Mouse (Mus musculus) MEL (cell line): Measurements from ENCODE around the gene Gnb1l. TPM values are rescaled to one million over a fixed set of nuclear protein-coding genes. Genes with fewer than 3 reads are reported as not detected.

Experiments used
- DNase-seq: peaks from one replicate; pipeline ENCODE4 v3.0.0; 2011; ENCODE audit warnings: low read depth, low spot score
- H3K27ac ChIP-seq: 2 replicates; pipeline ENCODE4 v1.5.1; 2012; ENCODE audit warnings: low read depth, mild to moderate bottlenecking, control low read depth, low read length, moderate library complexity; ENCODE audit not compliant: control insufficient read depth
- H3K27me3 ChIP-seq, 2 experiments: fragments of 150-350 bp in 1 of 2; sonication (generic) in 1 of 2; 2 replicates each; pipeline ENCODE4 v1.6.1; 2012; ENCODE audit warnings: low read length in 2 of 2, mild to moderate bottlenecking in 2 of 2, improper control_type of control experiment in 1 of 2, moderate library complexity in 1 of 2; ENCODE audit not compliant: insufficient read depth in 2 of 2, control insufficient read depth in 1 of 2
- H3K36me3 ChIP-seq, 2 experiments: 2 replicates each; pipeline ENCODE4 v1.6.1; 2012 to 2014; ENCODE audit warnings: low read length in 2 of 2, improper control_type of control experiment in 1 of 2, inconsistent platforms in 1 of 2, mild to moderate bottlenecking in 1 of 2; ENCODE audit not compliant: insufficient read depth in 2 of 2, control insufficient read depth in 1 of 2
- H3K4me1 ChIP-seq, 2 experiments: fragments of 150-350 bp in 1 of 2; sonication (generic) in 1 of 2; 2 replicates each; pipeline ENCODE4 v1.6.1; 2012; ENCODE audit warnings: low read length in 2 of 2, improper control_type of control experiment in 1 of 2, mild to moderate bottlenecking in 1 of 2; ENCODE audit not compliant: insufficient read depth in 2 of 2, control insufficient read depth in 1 of 2
- H3K4me3 ChIP-seq, 2 experiments: fragments of 150-350 bp in 1 of 2; sonication (generic) in 1 of 2; 2 replicates each; pipeline ENCODE4 v1.5.1; 2012; ENCODE audit warnings: low read depth in 2 of 2, low read length in 2 of 2, mild to moderate bottlenecking in 2 of 2, moderate library complexity in 2 of 2, control low read depth in 1 of 2, improper control_type of control experiment in 1 of 2; ENCODE audit not compliant: control insufficient read depth in 1 of 2, insufficient read depth in 1 of 2
- H3K79me2 ChIP-seq: 2 replicates; pipeline ENCODE4 v1.6.1; 2012; ENCODE audit warnings: mild to moderate bottlenecking, low read length, moderate library complexity; ENCODE audit not compliant: control insufficient read depth, poor library complexity, insufficient read depth
- H3K9ac ChIP-seq: 2 replicates; pipeline ENCODE4 v1.6.1; 2012; ENCODE audit warnings: low read depth, mild to moderate bottlenecking, control low read depth, low read length, moderate library complexity; ENCODE audit not compliant: control insufficient read depth, poor library complexity, severe bottlenecking
- H3K9me3 ChIP-seq: fragments of 150-350 bp; sonication (generic); replicated peaks from 2 replicates; pipeline ENCODE4 v1.6.1; 2012; ENCODE audit warnings: mild to moderate bottlenecking, low read length, improper control_type of control experiment, moderate library complexity; ENCODE audit not compliant: insufficient read depth
- BHLHE40 ChIP-seq: IDR thresholded peaks from 2 replicates; pipeline ENCODE4 v1.6.1; 2012; ENCODE audit warnings: low read depth, mild to moderate bottlenecking, inconsistent platforms, low read length, improper control_type of control experiment, borderline replicate concordance
- CHD1 ChIP-seq: IDR thresholded peaks from 2 replicates; pipeline ENCODE4 v1.6.1; 2012; ENCODE audit warnings: low read depth, mild to moderate bottlenecking, inconsistent platforms, low read length, improper control_type of control experiment
- CHD2 ChIP-seq: IDR thresholded peaks from 2 replicates; pipeline ENCODE4 v1.6.1; 2011; ENCODE audit warnings: low read length, improper control_type of control experiment
- GABPA ChIP-seq: IDR thresholded peaks from 2 replicates; pipeline ENCODE4 v1.6.1; 2012; ENCODE audit warnings: low read depth, mild to moderate bottlenecking, inconsistent platforms, low read length, improper control_type of control experiment, moderate library complexity
- GATA1 ChIP-seq: IDR thresholded peaks from 2 replicates; pipeline ENCODE4 v1.6.1; 2011; ENCODE audit warnings: low read depth, low read length, improper control_type of control experiment
- MAZ ChIP-seq: IDR thresholded peaks from 2 replicates; pipeline ENCODE4 v1.6.1; 2012; ENCODE audit warnings: low read depth, mild to moderate bottlenecking, inconsistent platforms, low read length, improper control_type of control experiment
- MEF2A ChIP-seq: IDR thresholded peaks from 2 replicates; pipeline ENCODE4 v1.6.1; 2014; ENCODE audit warnings: low read depth, mild to moderate bottlenecking, inconsistent platforms, low read length, improper control_type of control experiment; ENCODE audit not compliant: poor library complexity, insufficient replicate concordance, severe bottlenecking; ENCODE audit errors: extremely low read depth
- MYB ChIP-seq: IDR thresholded peaks from 2 replicates; pipeline ENCODE4 v1.6.1; 2011; ENCODE audit warnings: mild to moderate bottlenecking, low read depth, low read length, improper control_type of control experiment
- MYC ChIP-seq: IDR thresholded peaks from 2 replicates; pipeline ENCODE4 v1.6.1; 2011; ENCODE audit warnings: low read depth, mild to moderate bottlenecking, low read length, improper control_type of control experiment, moderate library complexity
- NELFE ChIP-seq: IDR thresholded peaks from 2 replicates; pipeline ENCODE4 v1.6.1; 2011; ENCODE audit warnings: low read depth, low read length, improper control_type of control experiment
- POLR2A ChIP-seq, 2 experiments: IDR thresholded peaks; 2 replicates each; pipeline ENCODE4 v1.6.1; 2011 to 2012; ENCODE audit warnings: low read length in 2 of 2, mild to moderate bottlenecking in 2 of 2, control low read depth in 1 of 2, improper control_type of control experiment in 1 of 2, low read depth in 1 of 2, moderate library complexity in 1 of 2; ENCODE audit not compliant: control insufficient read depth in 1 of 2, insufficient read depth in 1 of 2, poor library complexity in 1 of 2
- POLR2AphosphoS5 ChIP-seq: IDR thresholded peaks from 2 replicates; pipeline ENCODE4 v1.6.1; 2012; ENCODE audit warnings: low read depth, borderline replicate concordance, mild to moderate bottlenecking, inconsistent platforms, low read length, moderate library complexity, mixed read lengths
- RCOR1 ChIP-seq: IDR thresholded peaks from 2 replicates; pipeline ENCODE4 v1.6.1; 2012; ENCODE audit warnings: low read depth, mild to moderate bottlenecking, inconsistent platforms, low read length, improper control_type of control experiment
- SIN3A ChIP-seq: IDR thresholded peaks from 2 replicates; pipeline ENCODE4 v1.6.1; 2012; ENCODE audit warnings: low read length, improper control_type of control experiment, inconsistent platforms
- TAL1 ChIP-seq: IDR thresholded peaks from 2 replicates; pipeline ENCODE4 v1.6.1; 2012; ENCODE audit warnings: mild to moderate bottlenecking, inconsistent platforms, low read length, moderate library complexity, mixed read lengths
- TCF12 ChIP-seq: IDR thresholded peaks from 2 replicates; pipeline ENCODE4 v1.6.1; 2014; ENCODE audit warnings: low read depth, mild to moderate bottlenecking, inconsistent platforms, low read length, improper control_type of control experiment, moderate library complexity
- UBTF ChIP-seq: IDR thresholded peaks from 2 replicates; pipeline ENCODE4 v1.6.1; 2012; ENCODE audit warnings: low read depth, mild to moderate bottlenecking, inconsistent platforms, low read length, improper control_type of control experiment, moderate library complexity, borderline replicate concordance; ENCODE audit not compliant: insufficient read depth
- ZNF384 ChIP-seq: IDR thresholded peaks from 2 replicates; pipeline ENCODE4 v1.6.1; 2012; ENCODE audit warnings: low read depth, mild to moderate bottlenecking, inconsistent platforms, low read length, improper control_type of control experiment
- polyA plus RNA-seq, 2 experiments: library from polyadenylated mRNA; stranded (reverse) in 1 of 2; unstranded in 1 of 2; fragments of >175 nt in 1 of 2; fragments of >200 nt in 1 of 2; gene quantifications; 2 replicates each; pipeline versions ENCODE4 v1.2.1 to v1.2.4; 2012; ENCODE audit warnings: low replicate concordance in 2 of 2, low read depth in 1 of 2; ENCODE audit not compliant: insufficient read length in 2 of 2, insufficient read depth in 1 of 2, missing spikeins in 1 of 2
- total RNA-seq: library from RNA; depleted of rRNA; stranded (reverse); fragments of 300-350 nt; gene quantifications from 2 replicates; pipeline ENCODE4 v1.2.3, GENCODE M21; 2012

The Gnb1l gene
- total and polyA plus RNA-seq, 3 experiments: 37.9 to 47.8 TPM; not detected in 1

DNA sequence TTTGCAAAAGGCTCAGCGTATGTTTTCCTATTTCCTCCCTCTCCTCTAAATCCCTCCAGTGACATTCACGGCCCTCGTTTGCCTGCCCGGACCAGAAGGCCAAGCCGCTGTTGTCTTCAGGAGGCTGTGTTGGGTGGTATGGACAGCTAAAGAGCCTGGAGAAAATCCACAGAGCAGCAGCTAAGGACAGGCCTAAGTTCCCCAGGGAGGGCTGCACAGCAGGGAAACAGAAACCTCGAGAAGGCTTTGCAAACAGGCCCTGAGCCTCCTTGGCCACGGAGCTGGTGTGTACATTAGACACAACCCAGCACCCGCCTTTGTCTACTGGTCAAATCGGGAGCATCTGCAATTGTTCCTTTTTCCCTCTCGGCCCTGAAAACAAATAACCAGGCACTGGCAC is 87.2 kb downstream of the Gnb1l start:
- Histone ChIP-seq H3K79me2 (no peaks in the 10 kb centered on the region), H3K27ac (no peak overlapping the region), H3K4me3 (no peak overlapping the region), H3K9me3 (no peaks in the 10 kb centered on the region), H3K4me1 (no peaks in the 10 kb centered on the region), H3K36me3 (no peaks in the 10 kb centered on the region), H3K27me3 (no peaks in the 10 kb centered on the region), H3K9ac (no peak overlapping the region)
- DNase-seq: no peak
- TF ChIP-seq NELFE: no peak
- TF ChIP-seq MAZ: no peak
- no peak for TF ChIP-seq RCOR1
- no peak for TF ChIP-seq GABPA
- TF ChIP-seq POLR2AphosphoS5: no peak
- TF ChIP-seq MYC: no peak
- no peak for TF ChIP-seq ZNF384
- no peak for TF ChIP-seq TCF12
- TF ChIP-seq POLR2A (IDR thresholded peaks at IDR 0.05; ENCODE audit: control insufficient read depth in 1 of 2, insufficient read depth in 1 of 2, low read depth in 1 of 2, low read length in 2 of 2, poor library complexity in 1 of 2): no peak
- no peak for TF ChIP-seq SIN3A
- no peak for TF ChIP-seq TAL1
- no peak for TF ChIP-seq MYB
- TF ChIP-seq BHLHE40: no peak
- no peak for TF ChIP-seq CHD2
- no peak for TF ChIP-seq MEF2A
- TF ChIP-seq UBTF: no peak

DNA sequence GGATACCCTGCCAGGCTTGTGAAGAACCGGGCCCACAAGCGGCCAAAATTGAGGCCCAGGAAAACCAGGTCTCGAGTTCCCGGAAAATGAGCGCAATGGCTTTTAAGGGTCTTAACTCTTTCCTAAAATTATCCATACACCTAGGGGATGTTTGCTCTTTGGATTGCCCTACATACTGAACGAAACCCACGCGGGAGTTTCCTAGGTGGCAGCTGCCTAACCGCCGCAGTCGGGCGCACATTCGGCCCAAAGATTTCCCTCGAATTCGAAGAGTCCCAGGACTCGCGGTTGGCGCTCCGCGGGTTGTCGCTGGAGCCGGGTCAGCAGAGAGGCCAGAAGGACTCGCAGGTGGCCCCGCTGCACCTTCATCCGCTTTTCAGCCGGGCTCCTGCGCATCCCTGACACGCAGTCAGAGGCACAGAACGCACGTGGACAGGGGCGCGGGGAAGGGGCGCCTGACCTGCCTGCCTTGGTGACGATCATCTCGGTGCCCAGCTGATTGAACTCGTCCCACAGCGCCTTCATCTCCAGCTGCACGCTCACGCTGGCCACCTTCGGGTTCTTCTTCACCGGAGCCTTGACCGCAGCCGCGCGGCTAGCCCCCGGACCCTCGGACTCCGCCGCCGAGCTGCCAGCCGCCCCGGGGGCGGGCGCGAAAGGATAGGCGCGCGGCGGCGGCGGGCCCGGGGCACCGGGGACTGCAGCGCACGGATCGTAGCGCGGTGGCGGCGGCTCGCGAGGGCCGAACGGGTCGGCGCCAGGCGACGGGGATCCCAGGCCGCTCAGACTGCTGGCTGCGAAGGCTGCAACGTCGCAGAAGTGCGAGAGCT is 87.8 kb downstream of the Gnb1l start:
- no peak overlapping the region for H3K4me3 ChIP-seq
- H3K27me3 ChIP-seq: no peaks in the 10 kb centered on the region
- TF ChIP-seq GATA1: no peak
- no peak for TF ChIP-seq CHD1
- no peak for TF ChIP-seq POLR2A (IDR thresholded peaks at IDR 0.05; ENCODE audit: control insufficient read depth in 1 of 2, insufficient read depth in 1 of 2, low read depth in 1 of 2, low read length in 2 of 2, poor library complexity in 1 of 2)
- TF ChIP-seq TAL1: no peak
- no peaks in the 10 kb centered on the region for H3K4me1 ChIP-seq
- no peaks in the 10 kb centered on the region for H3K9me3 ChIP-seq
- H3K27ac ChIP-seq: no peak overlapping the region
- no peaks in the 10 kb centered on the region for H3K36me3 ChIP-seq
- no peak for DNase-seq
- H3K79me2 ChIP-seq: no peaks in the 10 kb centered on the region
- H3K9ac ChIP-seq: no peak overlapping the region
